ENCODE assay signal across 11 mouse cellular contexts in genomic region chr4:134863937-134864729, GRCm38 (mm10). TPM values are rescaled to one million over a fixed set of nuclear protein-coding genes. Genes with fewer than 3 reads are reported as not detected.
DNase-seq lines count a peak whose midpoint lies in the region; ATAC-seq and TF ChIP-seq lines count a peak whose summit lies in the region.
"Had no signal": no experiment of that assay in that cellular context is flagged by ENCODE, and none has a peak within 500 bp of the region (broad histone marks: within the 10 kb centered on the region; RNA-seq: fewer than 3 reads in every experiment).

Gene Rhd, plus strand, starts transcription at chr4:134864536.

- no peak for DNase-seq in heart, postnatal 36 days
- DNase-seq in embryonic facial prominence, embryonic 10.5 days (ENCODE audit: low spot score): no peak
- peak; percentile 75 to 80 (median 78) for DNase-seq in liver, embryonic 14.5 days (ENCODE audit: low read depth in 3 of 3, low spot score in 3 of 3)
- DNase-seq in right cerebral cortex, postnatal 14 days: no peak
- DNase-seq in urinary bladder, postnatal 25 days (ENCODE audit: low spot score): no peak
- DNase-seq in layer of hippocampus, adult 9-10 months (ENCODE audit: low spot score): no peak
- DNase-seq: layer of hippocampus, postnatal 36 days had no signal

- no peak for TF ChIP-seq CTCF in ES-Bruce4 (IDR thresholded peaks at IDR 0.05; ENCODE audit: low read depth, low read length)
- TF ChIP-seq CTCF in liver, embryonic 14.5 days (IDR thresholded peaks at IDR 0.05; ENCODE audit: low read depth): no peak

- no peak for TF ChIP-seq POLR2A in ES-Bruce4 (IDR thresholded peaks at IDR 0.05; ENCODE audit: insufficient read depth, low read length)

- TF ChIP-seq EP300 in ES-Bruce4 (IDR thresholded peaks at IDR 0.05; ENCODE audit: insufficient read depth, low read depth, low read length): no peak
- peak; percentile 72 for TF ChIP-seq EP300 in liver, embryonic 14.5 days (IDR thresholded peaks at IDR 0.05; ENCODE audit: low read depth)

- peak; percentile 14; the same call in 1 of the 2 replicates for ATAC-seq in heart, embryonic 13.5 days (ENCODE audit: extremely low read depth, insufficient number of reproducible peaks, low FRiP score, low TSS enrichment)
- ATAC-seq in liver, embryonic 14.5 days (ENCODE audit: insufficient read depth): peak; percentile 68

- peak within 1 kb of the TSS; percentile 52 for H3K27ac ChIP-seq in heart, embryonic 13.5 days (replicated peaks)
- no peak within 1 kb of the TSS for H3K27ac ChIP-seq in ES-Bruce4 (ENCODE audit: insufficient read depth, low read length)
- H3K27ac ChIP-seq in embryonic facial prominence, embryonic 10.5 days (replicated peaks): no peak within 1 kb of the TSS
- peak within 1 kb of the TSS; percentile 99 for H3K27ac ChIP-seq in liver, embryonic 14.5 days
- H3K27ac ChIP-seq: kidney, embryonic 15.5 days had no signal

- peak within 1 kb of the TSS; percentile 25; the same call in 1 of the 2 replicates for H3K9ac ChIP-seq in heart, embryonic 13.5 days
- peak within 1 kb of the TSS; percentile 55 for H3K9ac ChIP-seq in ES-Bruce4 (ENCODE audit: low read depth, poor library complexity, severe bottlenecking)
- peak within 1 kb of the TSS; percentile 97 for H3K9ac ChIP-seq in liver, embryonic 14.5 days (replicated peaks)
- H3K9ac ChIP-seq: kidney, embryonic 15.5 days had no signal

- intact Hi-C loops in heart, postnatal 36 days (cut with DNase I): no loop called here

- H3K36me3 ChIP-seq in heart, embryonic 13.5 days: no peaks in the 10 kb centered on the region
- H3K36me3 ChIP-seq in ES-Bruce4 (ENCODE audit: control insufficient read depth, insufficient read depth, low read length, poor library complexity, severe bottlenecking): no peaks in the 10 kb centered on the region
- no peaks in the 10 kb centered on the region for H3K36me3 ChIP-seq in embryonic facial prominence, embryonic 10.5 days (replicated peaks)
- peaks cover 26% of the 10 kb centered on the region for H3K36me3 ChIP-seq in liver, embryonic 14.5 days (replicated peaks; ENCODE audit: control insufficient read depth, insufficient read depth, low read depth)
- H3K36me3 ChIP-seq: kidney, embryonic 15.5 days had no signal

- H3K4me1 ChIP-seq in heart, embryonic 13.5 days: peaks cover 14% of the 10 kb centered on the region
- peaks cover 10% of the 10 kb centered on the region for H3K4me1 ChIP-seq in ES-Bruce4 (ENCODE audit: control insufficient read depth, insufficient read depth, low read length)
- H3K4me1 ChIP-seq in embryonic facial prominence, embryonic 10.5 days: peaks cover 15% of the 10 kb centered on the region
- peaks cover 26 to 34% of the 10 kb centered on the region in 2 experiments for H3K4me1 ChIP-seq in liver, embryonic 14.5 days (replicated peaks; ENCODE audit: control insufficient read depth in 2 of 2, insufficient read depth in 2 of 2, low read length in 1 of 2)

- H3K9me3 ChIP-seq in heart, embryonic 13.5 days: no peaks in the 10 kb centered on the region
- no peaks in the 10 kb centered on the region for H3K9me3 ChIP-seq in ES-Bruce4 (replicated peaks; ENCODE audit: control insufficient read depth, insufficient read depth, low read length, poor library complexity, severe bottlenecking)
- H3K9me3 ChIP-seq in embryonic facial prominence, embryonic 10.5 days: no peaks in the 10 kb centered on the region
- H3K9me3 ChIP-seq in liver, embryonic 14.5 days (ENCODE audit: control insufficient read depth, low read length): no peaks in the 10 kb centered on the region
- H3K9me3 ChIP-seq: kidney, embryonic 15.5 days had no signal

- peak within 1 kb of the TSS; percentile 64 for H3K4me2 ChIP-seq in heart, embryonic 13.5 days
- H3K4me2 ChIP-seq in liver, embryonic 14.5 days (ENCODE audit: low read depth): peak within 1 kb of the TSS; percentile 97
- H3K4me2 ChIP-seq: kidney, embryonic 15.5 days had no signal

- H3K27me3 ChIP-seq in heart, embryonic 13.5 days (replicated peaks): peaks cover 23% of the 10 kb centered on the region
- H3K27me3 ChIP-seq in ES-Bruce4 (ENCODE audit: control insufficient read depth, insufficient read depth, low read length, poor library complexity, severe bottlenecking): no peaks in the 10 kb centered on the region
- H3K27me3 ChIP-seq in embryonic facial prominence, embryonic 10.5 days (replicated peaks; ENCODE audit: low read depth, poor library complexity, severe bottlenecking): peaks cover 21% of the 10 kb centered on the region
- no peaks in the 10 kb centered on the region for H3K27me3 ChIP-seq in liver, embryonic 14.5 days (ENCODE audit: control insufficient read depth, insufficient read depth, low read length)

- H3K4me3 ChIP-seq in heart, embryonic 13.5 days: peak within 1 kb of the TSS; percentile 35
- H3K4me3 ChIP-seq in ES-Bruce4 (ENCODE audit: low read depth, low read length): peak within 1 kb of the TSS; percentile 36
- H3K4me3 ChIP-seq in embryonic facial prominence, embryonic 10.5 days: peak within 1 kb of the TSS; percentile 30; the same call in 1 of the 2 replicates
- H3K4me3 ChIP-seq in liver, embryonic 14.5 days (ENCODE audit: insufficient read depth in 1 of 2, low read depth in 2 of 2, low read length in 2 of 2): peak within 1 kb of the TSS; percentile 95 to 97
- H3K4me3 ChIP-seq: kidney, embryonic 15.5 days had no signal

- 33% methylated on average over 14 of the region's 14 CpGs for WGBS in heart, embryonic 13.5 days
- 66% methylated on average over 14 of the region's 14 CpGs for WGBS in embryonic facial prominence, embryonic 10.5 days
- 13% methylated on average over 14 of the region's 14 CpGs for WGBS in liver, embryonic 14.5 days (ENCODE audit: insufficient replicate concordance)

RNA-seq across cellular contexts. Expression of gene Rhd, which starts in this region (rescaled TPM):
- polyA plus RNA-seq in heart, embryonic 13.5 days (2015; fragmentation: Nextera tagmentation; extraction: Ambion mirVana): 13.0 and 19.3 TPM in 2 replicates
- total RNA-seq in heart, postnatal 36 days (2021): 1 to 10 TPM; 2.8 to 3.0 TPM
- 4.2 and 4.6 TPM in 2 replicates for polyA plus RNA-seq in ES-Bruce4 (2011; ENCODE audit: insufficient read depth, insufficient read length, low read depth, missing spikeins)
- 8.2 and 11.2 TPM in 2 replicates for polyA plus RNA-seq in embryonic facial prominence, embryonic 10.5 days (2016; fragmentation: Nextera tagmentation; extraction: Ambion mirVana)
- polyA plus RNA-seq in liver, embryonic 14.5 days (2012; rRNA removed): 260 and 298 TPM in 2 replicates
- polyA plus RNA-seq in liver, embryonic 14.5 days (2014; fragmentation: Nextera tagmentation; extraction: Ambion mirVana): 576 and 578 TPM in 2 replicates
- total RNA-seq: layer of hippocampus, postnatal 36 days; monocyte, adult 5-6 weeks had no signal

Comparison
In these comparisons a context has a peak if more than half of its experiments do, and no peak if none do; other contexts are left out.
1. RNA of gene Rhd (polyA plus RNA-seq): 260 to 578 TPM in liver, embryonic 14.5 days; 13.0 to 19.3 TPM in heart, embryonic 13.5 days, 8.2 to 11.2 TPM in embryonic facial prominence, embryonic 10.5 days and 4.2 to 4.6 TPM in ES-Bruce4; every median in the first group is over 10 times any median in the second.
2. H3K27ac ChIP-seq: peak in heart, embryonic 13.5 days (single experiment) and liver, embryonic 14.5 days (single experiment); none in ES-Bruce4 (single experiment) and embryonic facial prominence, embryonic 10.5 days (single experiment).
3. H3K4me3 ChIP-seq: peak in every context shown above with its lines; median percentile 96 in liver, embryonic 14.5 days; 36 in ES-Bruce4; 35 in heart, embryonic 13.5 days; 30 in embryonic facial prominence, embryonic 10.5 days.
4. H3K9ac ChIP-seq: peak in every context shown above with its lines; median percentile 97 in liver, embryonic 14.5 days; 55 in ES-Bruce4; 25 in heart, embryonic 13.5 days.
5. DNase-seq: peak in liver, embryonic 14.5 days (3 of 3); none in heart, postnatal 36 days (0 of 2), embryonic facial prominence, embryonic 10.5 days (single experiment), right cerebral cortex, postnatal 14 days (single experiment), urinary bladder, postnatal 25 days (single experiment) and layer of hippocampus, adult 9-10 months (single experiment).